Mouse (Mus musculus): ENCODE data around the gene Olfr678. TPM values are rescaled to one million over a fixed set of nuclear protein-coding genes. Genes with fewer than 3 reads are reported as not detected.

Olfr678 gene
- not detected in 2 replicates for polyA plus RNA-seq (2012; ENCODE audit: low replicate concordance)

GRCm38 (mm10) chr7:105064175-105064574, at the start of gene Olfr678:
Gene Olfr678, plus strand, starts transcription at chr7:105064475.

DNA sequence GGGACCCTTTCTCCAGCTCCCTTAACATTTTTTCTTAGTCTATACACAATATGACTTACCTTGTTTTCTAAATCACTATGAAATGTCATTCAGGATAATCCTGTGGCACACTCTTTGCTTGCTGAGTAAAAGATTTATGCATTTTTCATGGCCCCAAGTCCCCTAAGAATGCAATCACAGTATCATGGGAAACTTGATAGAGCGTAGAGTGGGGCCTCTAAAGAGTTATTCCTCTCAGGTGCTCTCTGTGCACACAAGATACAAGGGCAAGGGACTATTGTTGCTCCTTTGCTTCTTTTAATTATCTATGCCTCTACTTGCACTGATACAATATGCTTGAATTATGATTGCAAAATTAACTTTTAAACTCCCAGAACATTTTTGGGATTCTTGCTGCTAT, 35.9 kb upstream of the Olfr678 start, which contains the start of gene Olfr675:
Olfr675 (minus strand) TSS at position 101 of the 400 bp plus-strand sequence.

GRCm38 (mm10) chr7:105032398-105032797, 31.9 kb upstream of the Olfr678 start, which contains the start of gene Olfr676:
Gene Olfr676, plus strand, starts transcription at chr7:105032698.

GRCm38 (mm10) chr7:105080905-105081304, 16.6 kb downstream of the Olfr678 start, which contains the start of gene Olfr679:
Gene Olfr679, plus strand, starts transcription at chr7:105081205.

GRCm38 (mm10) chr7:105092717-105093116, 28.4 kb downstream of the Olfr678 start, which contains the start of gene Olfr680-ps1:
Gene Olfr680-ps1, minus strand, starts transcription at chr7:105092817.

GRCm38 (mm10) chr7:105116536-105116935, 52.3 kb downstream of the Olfr678 start, which contains the start of gene Olfr681:
Gene Olfr681, plus strand, starts transcription at chr7:105116836.

Other genes starting within 250 kb of the Olfr678 start
- gene Usp17lb, start 221.9 kb upstream of the Olfr678 start, polyA plus RNA-seq (2012; ENCODE audit: low replicate concordance): not detected in 2 replicates
- gene Usp17la, start 207.5 kb upstream of the Olfr678 start, polyA plus RNA-seq (2012; ENCODE audit: low replicate concordance): not detected in 2 replicates
- gene Olfr665, start 186.4 kb upstream of the Olfr678 start, polyA plus RNA-seq (2012; ENCODE audit: low replicate concordance): not detected in 2 replicates
- not detected in 2 replicates for gene Olfr666, start 168.5 kb upstream of the Olfr678 start, polyA plus RNA-seq (2012; ENCODE audit: low replicate concordance)
- gene Olfr667, start 143.0 kb upstream of the Olfr678 start, polyA plus RNA-seq (2012; ENCODE audit: low replicate concordance): 0.19 TPM in 1 of 2 replicates, not detected in the other
- not detected in 2 replicates for gene Olfr668, start 136.4 kb upstream of the Olfr678 start, polyA plus RNA-seq (2012; ENCODE audit: low replicate concordance)
- gene Olfr669, start 130.2 kb upstream of the Olfr678 start, polyA plus RNA-seq (2012; ENCODE audit: low replicate concordance): not detected in 2 replicates
- gene Olfr670, start 101.9 kb upstream of the Olfr678 start, polyA plus RNA-seq (2012; ENCODE audit: low replicate concordance): not detected in 2 replicates
- 0.12 TPM in 1 of 2 replicates, not detected in the other for gene Olfr671, start 85.3 kb upstream of the Olfr678 start, polyA plus RNA-seq (2012; ENCODE audit: low replicate concordance)
- not detected in 2 replicates for gene Olfr672, start 62.4 kb upstream of the Olfr678 start, polyA plus RNA-seq (2012; ENCODE audit: low replicate concordance)
- gene Olfr675, start 36.0 kb upstream of the Olfr678 start, polyA plus RNA-seq (2012; ENCODE audit: low replicate concordance): not detected in 2 replicates
- gene Olfr676, start 31.8 kb upstream of the Olfr678 start, polyA plus RNA-seq (2012; ENCODE audit: low replicate concordance): not detected in 2 replicates
- gene Olfr677, start 13.1 kb upstream of the Olfr678 start, polyA plus RNA-seq (2012; ENCODE audit: low replicate concordance): not detected in 2 replicates
- not detected in 2 replicates for gene Olfr679, start 16.7 kb downstream of the Olfr678 start, polyA plus RNA-seq (2012; ENCODE audit: low replicate concordance)
- not detected in 2 replicates for gene Olfr680-ps1, start 28.3 kb downstream of the Olfr678 start, polyA plus RNA-seq (2012; ENCODE audit: low replicate concordance)
- gene Olfr681, start 52.4 kb downstream of the Olfr678 start, polyA plus RNA-seq (2012; ENCODE audit: low replicate concordance): not detected in 2 replicates
- gene Olfr683, start 82.5 kb downstream of the Olfr678 start, polyA plus RNA-seq (2012; ENCODE audit: low replicate concordance): 0.26 TPM in 1 of 2 replicates, not detected in the other
- gene Olfr684, start 99.2 kb downstream of the Olfr678 start, polyA plus RNA-seq (2012; ENCODE audit: low replicate concordance): not detected in 2 replicates
- gene Olfr685, start 121.5 kb downstream of the Olfr678 start, polyA plus RNA-seq (2012; ENCODE audit: low replicate concordance): not detected in 2 replicates
- gene Olfr686, start 143.0 kb downstream of the Olfr678 start, polyA plus RNA-seq (2012; ENCODE audit: low replicate concordance): not detected in 2 replicates
- gene Olfr688, start 223.6 kb downstream of the Olfr678 start, polyA plus RNA-seq (2012; ENCODE audit: low replicate concordance): not detected in 2 replicates
- gene Olfr689, start 246.7 kb downstream of the Olfr678 start, polyA plus RNA-seq (2012; ENCODE audit: low replicate concordance): 0.03 TPM in 1 of 2 replicates, not detected in the other